Mouse (Mus musculus): ENCODE results near the gene Yes1. TPM values are rescaled to one million over a fixed set of nuclear protein-coding genes. Genes with fewer than 3 reads are reported as not detected.
"Not testable (repeated sequence)": the region's sequence is repeated elsewhere in the genome, so short reads cannot be mapped to it uniquely, and the experiment has no call there.

Yes1 gene
- polyA plus RNA-seq, 1 experiment from 2014 or later = 4.8 TPM

DNA sequence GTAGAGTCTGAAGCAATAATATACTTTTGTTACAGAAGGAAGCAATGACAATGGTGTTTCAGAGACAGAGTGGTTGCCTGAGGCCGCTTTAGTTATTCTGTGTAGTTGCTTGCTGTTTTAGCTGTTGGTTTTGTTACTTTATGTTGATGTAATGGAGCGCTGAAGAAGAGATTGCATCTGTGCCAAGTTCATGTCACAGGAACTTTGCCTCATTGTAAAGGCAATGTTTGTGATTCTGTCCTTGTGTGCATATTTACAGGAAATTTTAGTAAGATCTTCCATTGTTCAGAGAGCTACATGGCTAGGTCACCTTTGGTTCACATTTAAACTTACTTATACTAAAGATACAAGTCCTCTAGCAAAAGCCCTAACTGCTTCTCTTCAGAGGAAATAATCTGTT is 3.3 kb downstream of the Yes1 start:
- Histone ChIP-seq H3K27me3 (peaks cover 34% of the 10 kb centered on the region), H3K9ac (no peak overlapping the region), H3K4me1 (replicated peaks) (peaks cover 9% of the 10 kb centered on the region), H3K4me3 (replicated peaks) (no peak overlapping the region), H3K36me3 (replicated peaks) (no peaks in the 10 kb centered on the region), H3K4me2 (no peak overlapping the region), H3K9me3 (replicated peaks) (no peaks in the 10 kb centered on the region), H3K27ac (replicated peaks) (no peak overlapping the region)
- WGBS (ENCODE audit: insufficient replicate concordance) = 72% methylated on average over 2 of the region's 2 CpGs
- no peak for ATAC-seq (ENCODE audit: insufficient read depth)

DNA sequence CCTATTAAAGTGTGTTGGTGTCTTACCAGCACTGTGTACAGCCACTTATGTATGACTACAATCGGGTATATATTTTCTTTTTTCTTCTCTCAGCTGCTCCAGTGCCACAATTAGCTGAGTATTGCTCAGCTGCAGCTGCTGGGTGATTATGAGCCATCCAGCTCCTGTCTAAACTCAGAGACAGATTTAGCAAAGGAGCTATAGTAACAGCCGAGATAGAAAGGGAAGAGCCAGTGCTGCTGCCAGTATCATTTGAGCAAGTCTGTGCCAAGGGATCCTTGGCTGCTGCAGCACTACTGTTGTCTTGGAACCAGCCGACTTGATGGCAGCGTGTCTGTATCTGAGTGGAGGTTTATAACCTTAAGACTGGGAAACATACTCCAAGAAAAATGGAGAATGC is 3.7 kb downstream of the Yes1 start:
- H3K27ac ChIP-seq (replicated peaks) = no peak overlapping the region
- H3K36me3 ChIP-seq (replicated peaks) = no peaks in the 10 kb centered on the region
- 52% methylated on average over 4 of the region's 4 CpGs for WGBS (ENCODE audit: insufficient replicate concordance)
- peaks cover 30% of the 10 kb centered on the region for H3K27me3 ChIP-seq
- no peak overlapping the region for H3K4me2 ChIP-seq
- no peak for ATAC-seq (ENCODE audit: insufficient read depth)
- H3K4me3 ChIP-seq (replicated peaks) = no peak overlapping the region
- peaks cover 9% of the 10 kb centered on the region for H3K4me1 ChIP-seq (replicated peaks)
- H3K9ac ChIP-seq = no peak overlapping the region
- no peaks in the 10 kb centered on the region for H3K9me3 ChIP-seq (replicated peaks)

DNA sequence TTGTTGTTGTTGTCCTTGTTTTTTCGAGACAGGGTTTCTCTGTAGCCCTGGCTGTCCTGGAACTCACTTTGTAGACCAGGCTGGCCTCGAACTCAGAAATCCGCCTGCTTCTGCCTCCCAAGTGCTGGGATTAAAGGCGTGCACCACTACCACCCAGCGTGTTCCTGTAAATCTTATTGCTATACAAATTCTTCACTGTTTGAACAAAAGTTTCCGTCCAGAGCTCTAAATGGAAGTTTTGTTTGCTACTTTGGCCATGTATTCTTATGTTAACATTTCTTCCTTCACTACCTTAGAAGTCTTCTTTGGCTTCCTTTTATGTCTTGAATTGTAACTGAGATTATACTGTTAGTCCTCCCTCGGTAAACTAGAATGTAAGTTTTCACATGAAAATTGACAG is 5.5 kb downstream of the Yes1 start:
- H3K36me3 ChIP-seq (replicated peaks); H3K4me2 ChIP-seq; H3K4me3 ChIP-seq (replicated peaks); ATAC-seq (ENCODE audit: insufficient read depth); H3K9me3 ChIP-seq (replicated peaks); H3K9ac ChIP-seq; H3K4me1 ChIP-seq (replicated peaks); H3K27ac ChIP-seq (replicated peaks): not testable (repeated sequence)
- WGBS (ENCODE audit: insufficient replicate concordance) = 67% methylated on average over 7 of the region's 7 CpGs
- H3K27me3 ChIP-seq = peaks cover 12% of the 10 kb centered on the region

DNA sequence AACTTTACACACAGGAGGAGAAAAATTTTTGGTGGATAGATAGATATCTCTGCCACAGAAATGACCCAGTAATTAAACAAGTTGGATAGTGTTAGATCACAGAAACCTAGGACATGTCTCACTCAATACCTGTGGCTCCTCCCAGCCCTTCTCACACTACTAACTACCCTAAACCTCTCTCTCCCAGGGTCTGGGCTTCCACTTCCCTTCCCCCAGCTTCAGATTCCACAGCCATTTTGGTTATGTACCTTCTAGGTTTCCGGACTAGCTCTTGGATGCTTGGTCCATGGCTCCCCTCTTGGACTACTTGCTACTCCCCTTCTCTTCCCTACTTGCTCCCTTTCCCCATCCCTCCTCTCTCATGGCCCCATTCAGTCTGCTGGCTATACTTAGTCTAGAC is 6.9 kb downstream of the Yes1 start:
- no peak overlapping the region for H3K4me2 ChIP-seq
- H3K36me3 ChIP-seq (replicated peaks) = no peaks in the 10 kb centered on the region
- 38% methylated on average over 1 of the region's 1 CpGs for WGBS (ENCODE audit: insufficient replicate concordance)
- H3K27me3 ChIP-seq = no peaks in the 10 kb centered on the region
- no peak overlapping the region for H3K4me3 ChIP-seq (replicated peaks)
- H3K9ac ChIP-seq = no peak overlapping the region
- H3K9me3 ChIP-seq (replicated peaks) = no peaks in the 10 kb centered on the region
- ATAC-seq (ENCODE audit: insufficient read depth) = no peak
- H3K4me1 ChIP-seq (replicated peaks) = no peaks in the 10 kb centered on the region
- H3K27ac ChIP-seq (replicated peaks) = no peak overlapping the region

DNA sequence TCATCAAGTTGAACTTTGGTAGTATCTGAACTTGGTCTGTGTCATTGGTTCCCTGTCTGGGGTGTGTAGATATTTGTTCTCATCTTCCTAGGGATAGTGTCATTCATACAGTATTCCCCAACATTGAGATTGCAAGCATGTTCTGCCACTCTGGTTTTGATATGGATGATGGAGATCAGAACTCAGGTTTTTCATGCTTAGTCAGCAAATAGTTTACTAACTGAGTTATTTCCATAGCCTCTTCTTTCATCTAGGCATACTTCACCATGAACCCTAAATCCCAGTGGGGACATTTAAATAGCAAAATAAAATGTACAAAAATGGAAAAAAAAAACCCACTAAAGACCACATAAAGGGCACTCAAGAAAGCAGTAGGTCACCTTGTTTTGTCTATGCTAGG is 12.7 kb downstream of the Yes1 start:
- ATAC-seq (ENCODE audit: insufficient read depth) = no peak

DNA sequence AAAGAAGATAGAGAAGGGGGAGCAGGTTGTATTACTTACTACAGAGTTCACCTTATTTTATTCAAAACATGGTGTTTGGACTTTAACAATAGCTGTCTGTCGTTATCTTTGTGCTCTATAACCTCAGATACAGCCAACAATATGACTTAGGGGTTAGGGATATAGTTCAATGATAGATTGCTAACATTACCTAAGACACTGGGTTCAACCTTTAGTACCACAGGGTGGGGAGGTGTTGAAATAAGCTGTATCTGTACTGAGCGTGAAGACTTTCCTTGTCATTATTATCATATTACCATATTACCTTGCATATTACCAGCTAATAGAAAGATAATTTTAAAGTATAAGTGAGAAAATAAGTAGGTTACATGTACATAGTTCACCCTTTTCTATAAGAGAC is 13.8 kb downstream of the Yes1 start:
- H3K9me3 ChIP-seq (replicated peaks) = no peaks in the 10 kb centered on the region
- no peak for ATAC-seq (ENCODE audit: insufficient read depth)
- H3K4me2 ChIP-seq = no peak overlapping the region
- no peak overlapping the region for H3K27ac ChIP-seq (replicated peaks)
- no peaks in the 10 kb centered on the region for H3K27me3 ChIP-seq
- no peaks in the 10 kb centered on the region for H3K36me3 ChIP-seq (replicated peaks)
- H3K9ac ChIP-seq = no peak overlapping the region
- 66% methylated on average over 2 of the region's 2 CpGs for WGBS (ENCODE audit: insufficient replicate concordance)
- H3K4me1 ChIP-seq (replicated peaks) = no peaks in the 10 kb centered on the region
- H3K4me3 ChIP-seq (replicated peaks) = no peak overlapping the region

More for the DNA sequence above, 12.7 kb downstream of the Yes1 start:
- Histone ChIP-seq H3K36me3 (replicated peaks) (no peaks in the 10 kb centered on the region), H3K4me3 (replicated peaks) (no peak overlapping the region), H3K27ac (replicated peaks) (no peak overlapping the region), H3K9me3 (replicated peaks) (no peaks in the 10 kb centered on the region), H3K9ac (no peak overlapping the region), H3K4me2 (no peak overlapping the region), H3K4me1 (replicated peaks) (no peaks in the 10 kb centered on the region), H3K27me3 (no peaks in the 10 kb centered on the region)

DNA sequence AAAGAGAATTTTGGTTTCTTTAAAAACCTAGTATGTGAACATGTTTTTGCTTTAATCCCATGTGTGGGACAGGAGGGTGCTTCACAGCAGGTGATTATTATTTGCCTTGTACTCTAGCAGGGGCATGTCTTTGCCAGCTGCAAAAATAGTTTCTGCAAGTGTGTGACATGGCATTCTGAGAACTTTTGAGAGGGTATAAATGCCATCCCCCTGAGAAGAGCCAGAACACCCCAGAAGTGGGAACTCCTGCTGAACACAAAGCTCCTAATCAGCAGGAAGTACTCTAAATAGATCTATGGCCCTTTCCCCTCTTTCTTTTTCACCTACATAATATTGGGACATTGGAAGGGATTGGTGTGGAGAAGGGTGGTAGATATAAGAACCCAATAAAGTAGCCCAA is 22.2 kb downstream of the Yes1 start:
- Histone ChIP-seq H3K36me3 (replicated peaks) (no peaks in the 10 kb centered on the region), H3K27me3 (no peaks in the 10 kb centered on the region), H3K4me3 (replicated peaks) (no peak overlapping the region), H3K4me2 (no peak overlapping the region), H3K9ac (no peak overlapping the region), H3K27ac (replicated peaks) (no peak overlapping the region), H3K9me3 (replicated peaks) (no peaks in the 10 kb centered on the region), H3K4me1 (replicated peaks) (no peaks in the 10 kb centered on the region)
- no peak for ATAC-seq (ENCODE audit: insufficient read depth)

DNA sequence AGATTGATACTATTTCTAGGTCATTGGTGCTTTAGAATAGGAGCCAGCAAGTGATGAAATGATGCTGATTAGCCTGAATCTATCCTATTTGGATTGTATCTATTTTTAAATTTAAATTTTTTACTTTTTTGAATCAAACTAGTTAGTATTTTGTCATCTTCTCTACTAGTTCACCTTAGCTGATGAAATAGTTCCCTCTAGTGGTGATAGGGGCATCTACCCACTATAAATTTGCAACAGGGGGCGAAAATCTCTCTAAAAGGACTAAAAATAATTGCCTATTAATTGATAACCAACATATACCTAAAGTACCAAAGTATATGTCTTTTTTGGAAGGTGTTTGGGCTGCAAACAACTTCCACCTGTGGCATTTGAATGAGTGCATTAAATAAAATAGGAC is 46.4 kb downstream of the Yes1 start:
- Histone ChIP-seq H3K4me3 (replicated peaks) (no peak overlapping the region), H3K9ac (no peak overlapping the region), H3K27me3 (no peaks in the 10 kb centered on the region), H3K27ac (replicated peaks) (no peak overlapping the region), H3K4me1 (replicated peaks) (no peaks in the 10 kb centered on the region), H3K36me3 (replicated peaks) (no peaks in the 10 kb centered on the region), H3K9me3 (replicated peaks) (no peaks in the 10 kb centered on the region), H3K4me2 (no peak overlapping the region)
- ATAC-seq (ENCODE audit: insufficient read depth) = no peak
- 37% methylated on average over 1 of the region's 1 CpGs for WGBS (ENCODE audit: insufficient replicate concordance)

DNA sequence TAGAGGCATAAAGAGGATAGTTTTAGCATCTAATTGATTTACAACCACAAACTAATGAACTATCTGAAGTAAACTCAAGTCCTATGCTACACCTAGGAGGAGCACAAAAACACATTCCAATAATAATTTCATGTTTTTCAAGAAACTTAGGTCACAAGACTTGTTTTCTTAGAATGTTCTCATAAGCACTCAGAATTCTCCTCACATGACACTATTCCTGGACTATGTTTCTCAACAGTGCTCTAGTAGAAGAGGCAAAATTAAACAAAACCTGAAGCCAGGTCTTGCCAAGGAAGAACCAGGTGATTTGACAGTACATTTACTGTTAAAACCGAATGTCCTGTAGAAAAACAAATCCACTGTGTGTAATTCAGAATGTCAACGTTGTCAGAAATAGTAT is 71.5 kb downstream of the Yes1 start:
- no peaks in the 10 kb centered on the region for H3K9me3 ChIP-seq (replicated peaks)
- no peaks in the 10 kb centered on the region for H3K36me3 ChIP-seq (replicated peaks)
- H3K4me2 ChIP-seq = no peak overlapping the region
- ATAC-seq (ENCODE audit: insufficient read depth) = no peak
- no peaks in the 10 kb centered on the region for H3K27me3 ChIP-seq
- H3K4me3 ChIP-seq (replicated peaks) = no peak overlapping the region
- H3K4me1 ChIP-seq (replicated peaks) = no peaks in the 10 kb centered on the region
- H3K27ac ChIP-seq (replicated peaks) = no peak overlapping the region
- WGBS (ENCODE audit: insufficient replicate concordance) = 53% methylated on average over 2 of the region's 2 CpGs
- no peak overlapping the region for H3K9ac ChIP-seq

DNA sequence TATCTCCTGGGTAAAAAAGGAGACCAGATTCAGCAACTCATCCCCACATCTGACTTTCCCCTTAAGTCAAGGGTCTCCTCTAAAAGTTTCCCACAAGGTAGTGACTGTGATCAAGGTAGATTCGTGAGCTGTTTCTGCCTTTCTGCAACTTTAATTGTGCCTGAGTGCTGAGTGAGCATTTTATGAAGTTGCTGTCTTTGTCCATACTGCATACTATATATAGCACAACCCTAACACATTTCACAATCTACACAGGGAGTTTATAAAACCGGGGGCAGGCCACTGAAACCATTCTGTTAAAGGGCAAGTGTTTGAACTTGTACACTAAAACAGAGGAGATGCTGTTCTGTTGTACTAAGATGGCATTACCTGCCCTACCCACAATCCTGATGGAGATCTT is 82.4 kb downstream of the Yes1 start:
- WGBS (ENCODE audit: insufficient replicate concordance) = 31% methylated on average over 2 of the region's 2 CpGs
- ATAC-seq (ENCODE audit: insufficient read depth) = no peak
- no peaks in the 10 kb centered on the region for H3K36me3 ChIP-seq (replicated peaks)
- H3K4me2 ChIP-seq = no peak overlapping the region
- H3K27me3 ChIP-seq = no peaks in the 10 kb centered on the region
- H3K4me3 ChIP-seq (replicated peaks) = no peak overlapping the region
- no peaks in the 10 kb centered on the region for H3K9me3 ChIP-seq (replicated peaks)
- 0 out of 2 replicates have a peak, but pooled peaks cover 3% of the 10 kb centered on the region for H3K4me1 ChIP-seq (replicated peaks)
- H3K27ac ChIP-seq (replicated peaks) = no peak overlapping the region
- H3K9ac ChIP-seq = no peak overlapping the region

DNA sequence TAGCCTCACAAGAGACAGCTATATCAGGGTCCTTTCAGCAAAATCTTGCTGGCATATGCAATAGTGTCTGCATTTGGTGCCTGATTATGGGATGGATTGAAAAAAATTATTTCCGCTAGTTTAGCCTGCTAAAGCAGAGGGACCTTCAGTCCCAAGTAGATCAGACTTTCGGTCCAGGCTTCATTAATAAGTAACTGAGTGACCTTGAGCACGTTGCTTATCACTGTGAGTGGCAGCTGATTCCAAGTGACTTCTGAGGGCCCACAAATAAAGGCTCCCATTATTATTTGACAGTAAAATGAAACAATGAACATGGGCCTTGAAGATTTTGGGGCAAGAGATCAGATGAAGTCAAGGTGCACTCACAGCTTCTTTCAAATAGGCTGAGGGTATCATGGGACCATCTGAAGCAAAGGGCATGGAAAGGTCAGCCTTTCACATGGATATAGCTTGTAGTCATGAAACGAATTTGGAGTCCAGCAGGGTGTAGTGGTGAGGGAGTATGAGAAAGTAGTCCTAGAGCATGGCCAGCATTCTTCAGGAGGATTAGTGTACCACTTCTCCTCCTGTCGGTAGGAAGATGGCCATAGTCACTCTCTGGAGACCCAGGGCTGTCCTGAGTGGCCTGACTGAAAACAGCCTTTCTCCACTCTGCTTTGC is 86.4 kb downstream of the Yes1 start:
- Histone ChIP-seq H3K9ac (no peak overlapping the region), H3K27ac (replicated peaks) (no peak overlapping the region), H3K4me3 (replicated peaks) (no peak overlapping the region), H3K36me3 (replicated peaks) (no peaks in the 10 kb centered on the region), H3K4me1 (replicated peaks) (0 out of 2 replicates have a peak, but pooled peaks cover 3% of the 10 kb centered on the region), H3K27me3 (no peaks in the 10 kb centered on the region), H3K9me3 (replicated peaks) (no peaks in the 10 kb centered on the region), H3K4me2 (no peak overlapping the region)
- WGBS (ENCODE audit: insufficient replicate concordance) = 48% methylated on average over 5 of the region's 5 CpGs
- no peak for ATAC-seq (ENCODE audit: insufficient read depth)

DNA sequence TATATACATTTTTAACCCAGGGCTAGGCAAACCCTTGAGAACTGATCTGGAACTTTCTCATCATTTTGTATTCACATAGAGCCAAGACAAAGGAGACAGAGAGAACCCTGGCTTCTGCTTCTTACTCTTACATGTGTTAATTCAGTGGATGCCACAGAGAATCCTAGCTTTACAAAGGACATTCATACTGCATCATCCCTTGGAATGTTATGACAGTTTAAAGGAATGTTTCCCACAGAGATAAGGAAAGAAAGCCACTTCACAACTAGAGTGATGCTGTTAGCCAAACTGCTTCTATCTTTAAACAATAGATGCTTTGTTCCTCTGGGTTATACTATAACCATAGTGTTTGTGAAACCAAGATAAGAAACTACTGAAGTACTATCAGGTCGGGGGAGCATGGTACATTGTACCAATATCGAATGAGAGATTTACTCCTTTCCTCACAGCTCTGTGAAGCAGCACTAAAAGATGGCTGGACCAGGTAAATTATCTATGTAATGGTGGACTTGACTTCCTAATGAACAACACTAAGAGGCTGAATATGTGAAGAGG is 95.3 kb downstream of the Yes1 start:
- Histone ChIP-seq H3K4me3 (replicated peaks) (no peak overlapping the region), H3K9ac (no peak overlapping the region), H3K4me2 (no peak overlapping the region), H3K36me3 (replicated peaks) (no peaks in the 10 kb centered on the region), H3K27me3 (no peaks in the 10 kb centered on the region), H3K27ac (replicated peaks) (no peak overlapping the region), H3K4me1 (replicated peaks) (0 out of 2 replicates have a peak, but pooled peaks cover 3% of the 10 kb centered on the region), H3K9me3 (replicated peaks) (no peaks in the 10 kb centered on the region)
- WGBS (ENCODE audit: insufficient replicate concordance) = 43% methylated on average over 2 of the region's 2 CpGs
- no peak for ATAC-seq (ENCODE audit: insufficient read depth)

All from liver, embryonic 15.5 days (tissue).